Mouse (Mus musculus) olfactory bulb, adult 2 months (tissue): ENCODE data around the gene Rab21. TPM values are rescaled to one million over a fixed set of nuclear protein-coding genes. Genes with fewer than 3 reads are reported as not detected.

Experiments
- H3K27ac ChIP-seq: fragments of 200-500 bp; 2 replicates; pipeline ENCODE4 v1.5.1; 2012; ENCODE audit warnings: low read depth, low read length; ENCODE audit not compliant: insufficient read depth
- H3K4me1 ChIP-seq: fragments of 200-500 bp; 2 replicates; pipeline ENCODE4 v1.6.1; 2012; ENCODE audit warnings: low read length; ENCODE audit not compliant: control insufficient read depth, insufficient read depth
- H3K4me3 ChIP-seq: fragments of 200-500 bp; 2 replicates; pipeline ENCODE4 v1.5.1; 2012; ENCODE audit warnings: mild to moderate bottlenecking, low read depth, low read length, moderate library complexity; ENCODE audit not compliant: insufficient read depth
- CTCF ChIP-seq: fragments of 200-500 bp; IDR thresholded peaks from 2 replicates; pipeline ENCODE4 v1.5.1; 2012; ENCODE audit warnings: low read depth, mild to moderate bottlenecking, low read length, moderate library complexity; ENCODE audit not compliant: insufficient read depth
- POLR2A ChIP-seq: fragments of 200-500 bp; IDR thresholded peaks from 2 replicates; pipeline ENCODE4 v1.6.1; 2012; ENCODE audit warnings: mild to moderate bottlenecking, low read depth, low read length, moderate library complexity; ENCODE audit not compliant: insufficient read depth
- WGBS: fragments of 180-500 bp; shearing (Covaris S2); methylation state at CpG from one replicate; pipeline ENCODE4 v1.1.7; 2018; 5-methylcytosine and 5-hydroxymethylcytosine counted together
- polyA plus RNA-seq: library from polyadenylated mRNA; stranded (reverse); fragments of >200 nt; gene quantifications from 2 replicates; pipeline ENCODE4 v1.2.4, GENCODE M21; 2012; ENCODE audit warnings: low replicate concordance; ENCODE audit not compliant: missing spikeins, insufficient read depth, insufficient read length

The Rab21 gene
- polyA plus RNA-seq: 184 and 283 TPM in 2 replicates

DNA sequence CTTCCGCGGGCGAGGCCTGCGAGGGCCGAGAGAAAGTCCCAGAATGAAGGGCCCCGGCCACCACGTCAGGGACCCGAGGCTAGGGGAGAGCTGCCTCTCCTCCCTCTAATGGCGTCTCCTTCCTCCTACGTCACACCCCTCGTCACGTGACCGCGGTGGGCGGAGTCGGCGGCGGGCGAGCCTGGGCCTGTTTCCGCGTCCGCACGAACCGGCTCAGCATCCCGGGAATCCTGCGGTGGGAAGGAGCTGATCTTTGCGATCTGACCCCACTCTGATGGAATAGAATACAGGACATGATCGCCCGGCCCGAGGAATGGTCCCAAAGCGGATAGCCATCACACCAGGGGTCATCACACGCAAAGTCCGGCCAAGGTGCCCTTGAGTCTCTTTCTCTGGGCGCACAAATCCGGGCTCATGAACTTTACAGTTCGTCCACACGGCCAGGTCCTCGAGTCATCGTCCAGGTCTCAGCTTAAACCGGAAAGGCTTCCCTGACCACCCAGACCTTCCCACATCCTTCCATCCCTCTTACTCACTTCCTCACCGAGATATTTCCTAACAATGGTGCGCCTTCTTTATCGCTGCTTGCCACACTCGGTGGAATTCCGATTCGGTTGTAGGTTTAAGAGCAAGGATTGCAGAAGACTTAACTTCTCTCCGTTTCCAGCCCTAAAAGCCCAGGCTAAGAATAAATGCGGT lies at the start of gene Rab21:
Rab21 (minus strand) TSS at position 122 of the 699 bp plus-strand sequence.
- H3K4me3 ChIP-seq: peak within 1 kb of the TSS; percentile 98
- under 1% methylated on average over 48 of the region's 48 CpGs for WGBS
- TF ChIP-seq CTCF (no peak), POLR2A (peak; percentile 97)

DNA sequence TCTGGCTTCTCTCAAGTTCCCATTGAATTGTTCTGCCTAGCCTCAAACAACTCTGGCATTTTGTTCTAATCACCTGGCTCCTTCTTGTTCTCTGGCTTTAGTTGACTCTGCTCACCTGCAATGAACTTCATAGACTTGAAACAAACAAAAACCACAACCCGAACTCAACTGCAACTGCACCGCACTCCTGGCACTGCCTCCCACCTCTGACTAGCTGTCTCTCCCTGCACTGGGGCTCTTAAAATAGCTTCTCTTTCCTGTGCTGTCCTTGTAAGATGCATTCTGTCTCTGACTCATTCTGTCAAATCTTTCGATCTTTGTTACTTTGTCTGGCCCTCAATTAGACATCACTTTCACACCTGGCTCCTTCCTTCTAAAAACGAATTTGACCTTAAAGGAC lies 47.8 kb upstream of the Rab21 start:
- no peak for TF ChIP-seq CTCF
- no peak for TF ChIP-seq POLR2A
- no peak overlapping the region for H3K4me3 ChIP-seq
- WGBS: 69% methylated on average over 4 of the region's 4 CpGs
- no peak overlapping the region for H3K27ac ChIP-seq
- H3K4me1 ChIP-seq: peaks cover 7% of the 10 kb centered on the region; the same call in 1 of the 2 replicates

More for the DNA sequence above, at the start of gene Rab21:
- Histone ChIP-seq H3K27ac (peak within 1 kb of the TSS; percentile 93), H3K4me1 (peaks cover 14% of the 10 kb centered on the region)

DNA sequence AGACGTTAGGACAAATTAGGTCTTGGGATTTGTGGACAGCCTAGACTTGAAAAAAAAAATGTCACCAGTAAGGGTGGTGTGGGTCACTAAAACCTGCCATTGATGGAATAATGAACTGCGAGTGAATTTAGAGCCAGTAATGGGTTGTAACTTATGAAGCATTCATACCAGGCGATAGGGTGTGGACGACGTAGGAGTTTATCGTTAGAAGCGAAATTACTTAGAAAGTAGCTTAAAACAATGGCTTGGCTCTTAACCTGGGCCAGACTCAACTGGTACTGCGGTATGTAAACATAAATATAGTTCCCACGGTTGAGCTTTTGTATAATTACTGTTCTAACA lies 47.2 kb upstream of the Rab21 start:
- Histone ChIP-seq H3K4me3 (peak overlapping the region; percentile 97), H3K4me1 (peaks cover 7% of the 10 kb centered on the region; the same call in 1 of the 2 replicates), H3K27ac (no peak overlapping the region)
- 1% methylated on average over 9 of the region's 9 CpGs for WGBS
- TF ChIP-seq POLR2A (no peak), CTCF (no peak)

DNA sequence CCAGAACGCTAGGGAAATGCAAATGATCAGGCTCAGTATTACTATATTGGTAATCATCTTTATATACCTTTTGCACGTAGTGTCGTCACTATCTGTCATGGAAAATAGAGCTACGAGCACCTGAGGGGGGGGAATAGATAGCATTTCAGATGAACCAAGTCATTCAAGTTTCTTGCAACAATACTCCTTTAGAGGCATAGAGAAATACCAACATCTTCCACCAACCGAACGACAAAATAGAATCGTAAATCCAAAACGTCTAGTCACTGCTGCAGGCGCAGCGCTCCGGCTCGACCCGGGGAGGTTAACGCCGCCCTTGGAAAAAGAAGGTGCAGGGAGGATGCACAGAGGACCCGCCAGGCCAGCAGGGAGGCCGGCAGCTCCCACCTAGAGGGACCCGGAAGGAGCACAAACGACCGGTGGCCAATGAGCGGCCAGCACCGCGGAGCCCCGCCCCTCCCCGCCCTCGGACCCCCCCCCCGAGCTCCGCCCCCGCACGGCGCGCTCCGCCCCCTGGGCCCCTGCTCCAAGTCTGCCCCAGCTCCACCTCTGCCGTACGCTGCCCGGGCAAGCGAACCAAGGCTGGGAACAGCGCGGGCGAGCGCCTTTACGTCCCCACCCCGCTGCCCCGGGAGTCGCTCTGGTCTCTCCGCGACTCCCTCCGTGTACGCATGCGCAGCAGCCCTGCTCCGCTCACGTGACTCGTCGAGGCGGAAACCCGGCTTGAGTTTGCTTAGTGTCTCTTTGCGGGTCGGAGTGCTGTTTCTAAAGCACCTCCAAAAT lies 46.6 kb upstream of the Rab21 start, which contains the start of gene Tmem19:
Tmem19 (minus strand) TSS at position 662 of the 783 bp plus-strand sequence.
- Histone ChIP-seq H3K4me1 (peaks cover 7% of the 10 kb centered on the region; the same call in 1 of the 2 replicates), H3K27ac (peak within 1 kb of the TSS; percentile 78), H3K4me3 (peak within 1 kb of the TSS; percentile 97)
- under 1% methylated on average over 48 of the region's 58 CpGs for WGBS
- TF ChIP-seq POLR2A (peak; percentile 68), CTCF (no peak)

DNA sequence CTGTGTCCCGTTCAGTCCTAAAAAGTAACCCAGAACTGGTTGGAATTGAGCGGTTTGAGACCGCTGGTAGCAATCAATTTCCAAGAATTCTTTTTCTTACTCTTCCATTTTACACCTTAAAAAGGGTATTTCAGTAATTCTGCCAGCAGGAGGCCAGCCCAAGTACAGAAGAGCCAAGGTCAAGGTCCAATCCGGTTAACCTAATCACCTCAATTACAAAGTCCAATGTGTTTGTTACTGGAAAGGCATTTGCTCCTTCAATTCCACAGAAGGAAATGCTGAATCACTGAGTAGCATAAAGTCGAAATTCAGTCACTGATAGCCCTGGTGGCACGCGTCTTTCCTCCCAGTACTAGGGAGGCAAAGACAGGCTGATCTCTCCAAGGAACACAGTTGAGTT lies 43.7 kb upstream of the Rab21 start:
- Histone ChIP-seq H3K27ac (no peak overlapping the region), H3K4me3 (no peak overlapping the region), H3K4me1 (peaks cover 3% of the 10 kb centered on the region; the same call in 1 of the 2 replicates)
- WGBS: 84% methylated on average over 7 of the region's 7 CpGs
- no peak for TF ChIP-seq POLR2A
- no peak for TF ChIP-seq CTCF

DNA sequence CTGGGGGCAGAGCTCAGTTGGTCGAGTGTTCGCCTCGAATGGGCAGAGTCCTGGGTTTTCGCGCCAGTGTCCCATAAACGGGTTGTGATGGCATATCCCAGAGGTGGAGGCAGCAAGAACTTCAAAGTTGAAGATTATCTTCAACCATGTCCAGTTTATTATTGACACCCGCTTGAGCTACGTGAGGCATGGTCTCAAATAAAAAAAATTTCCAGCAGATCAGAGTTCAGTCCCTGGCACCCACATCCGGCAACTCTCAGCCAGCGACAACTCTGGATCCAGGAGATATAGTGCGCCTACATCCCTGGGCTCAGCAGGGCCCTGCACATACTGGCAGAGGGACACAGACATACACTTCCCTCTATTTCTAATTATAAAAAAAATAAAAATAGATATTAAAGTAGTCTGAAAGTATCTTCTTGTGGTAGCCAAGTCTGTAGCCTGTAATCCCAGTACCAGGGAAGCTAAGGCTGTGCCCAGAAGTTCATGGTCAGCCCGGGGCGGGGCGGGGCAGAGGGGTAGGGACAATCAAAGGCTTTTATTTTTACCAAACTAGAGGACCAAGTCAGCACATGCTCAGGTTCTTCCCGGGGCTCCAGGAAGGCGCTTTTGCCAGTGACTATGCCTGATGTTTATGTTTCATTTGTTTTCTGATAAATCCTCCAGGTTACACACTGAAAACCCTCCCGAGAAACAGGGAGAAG lies 43.0 kb upstream of the Rab21 start:
- Histone ChIP-seq H3K4me3 (no peak overlapping the region), H3K4me1 (peaks cover 3% of the 10 kb centered on the region; the same call in 1 of the 2 replicates), H3K27ac (no peak overlapping the region)
- TF ChIP-seq POLR2A: no peak
- no peak for TF ChIP-seq CTCF
- 96% methylated on average over 17 of the region's 17 CpGs for WGBS

DNA sequence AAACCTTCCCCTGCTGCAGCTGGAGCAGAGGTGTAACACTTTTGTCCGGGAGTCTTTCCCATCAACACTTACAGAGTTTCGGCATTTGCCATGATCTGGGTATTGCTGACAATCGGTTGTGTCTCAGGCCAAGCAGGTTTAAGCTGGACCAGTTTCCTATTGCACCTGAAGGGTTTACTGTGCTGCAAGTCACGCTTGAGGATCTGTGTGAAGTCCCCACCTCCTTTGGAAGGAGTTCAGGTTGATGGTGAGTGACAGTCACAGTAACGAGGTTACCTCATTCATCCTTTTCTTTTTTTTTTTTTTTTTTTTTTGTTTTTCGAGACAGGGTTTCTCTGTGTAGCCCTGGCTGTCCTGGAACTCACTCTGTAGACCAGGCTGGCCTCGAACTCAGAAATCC lies 40.7 kb upstream of the Rab21 start:
- 88% methylated on average over 6 of the region's 7 CpGs for WGBS
- Histone ChIP-seq H3K27ac (no peak overlapping the region), H3K4me1 (peaks cover 3% of the 10 kb centered on the region; the same call in 1 of the 2 replicates), H3K4me3 (no peak overlapping the region)
- TF ChIP-seq POLR2A: no peak
- no peak for TF ChIP-seq CTCF

DNA sequence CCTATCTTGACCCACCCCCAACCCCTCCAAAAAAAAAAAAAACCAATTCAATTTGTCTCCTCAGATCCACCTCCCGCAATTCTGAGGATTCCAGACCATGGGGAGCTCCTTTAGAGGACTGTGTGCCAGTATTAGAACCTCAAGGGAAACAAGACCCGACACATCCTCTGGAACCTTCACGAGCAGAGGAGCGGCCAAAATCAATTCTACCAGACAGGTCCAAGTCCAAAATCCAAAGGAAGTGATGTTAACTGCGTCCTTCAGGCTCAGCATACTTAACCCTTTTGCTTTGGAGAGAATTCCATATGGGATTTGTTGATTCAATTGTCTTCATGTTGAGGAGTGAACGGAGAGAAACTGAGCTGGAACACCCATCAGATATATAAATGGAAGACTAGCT lies 39.6 kb upstream of the Rab21 start:
- Histone ChIP-seq H3K4me1 (no peaks in the 10 kb centered on the region), H3K4me3 (no peak overlapping the region), H3K27ac (no peak overlapping the region)
- WGBS: 93% methylated on average over 6 of the region's 6 CpGs
- TF ChIP-seq CTCF: no peak
- no peak for TF ChIP-seq POLR2A
